Mouse (Mus musculus): ENCODE measurements around the gene Ermn. TPM values are rescaled to one million over a fixed set of nuclear protein-coding genes. Genes with fewer than 3 reads are reported as not detected.

Ermn gene
- not detected for polyA plus RNA-seq (2014; fragmentation: Illumina TruSeq; extraction: RNeasy Lipid Tissue Mini Kit (QIAGEN cat#74804); ENCODE audit: low read depth, low replicate concordance)

GRCm38 (mm10) chr2:58052821-58053581 is at the start of gene Ermn:
Gene Ermn, minus strand, starts transcription at chr2:58052864.

GRCm38 (mm10) chr2:57997752-57998430 is 54.8 kb downstream of the Ermn start, which contains the start of gene Galnt5:
Gene Galnt5, plus strand, starts transcription at chr2:57997884.

Other genes with a start within 250 kb of the Ermn start
- 47.0 TPM for gene Galnt5, start 55.0 kb downstream of the Ermn start, polyA plus RNA-seq (2014; fragmentation: Illumina TruSeq; extraction: RNeasy Lipid Tissue Mini Kit (QIAGEN cat#74804); ENCODE audit: low read depth, low replicate concordance)
- gene Cytip, start 142.7 kb upstream of the Ermn start, polyA plus RNA-seq (2014; fragmentation: Illumina TruSeq; extraction: RNeasy Lipid Tissue Mini Kit (QIAGEN cat#74804); ENCODE audit: low read depth, low replicate concordance): 18.2 TPM

Measured in sigmoid colon, adult 10 weeks (tissue).